8 mouse cellular contexts compared by ENCODE assay signal in genomic region chr2:5614896-5615295, GRCm38 (mm10).
A peak's percentile ranks its signal among the peaks of the same experiment; 100 is the strongest.
DNase-seq lines count a peak whose midpoint lies in the region; ATAC-seq and TF ChIP-seq lines count a peak whose summit lies in the region.

No protein-coding gene starts in this region.

- H3K9me3 ChIP-seq in lung, embryonic 15.5 days: no peaks in the 10 kb centered on the region
- H3K9me3 ChIP-seq in embryonic facial prominence, embryonic 14.5 days (ENCODE audit: control insufficient read depth, low read length): no peaks in the 10 kb centered on the region
- H3K9me3 ChIP-seq in liver, embryonic 15.5 days (replicated peaks): no peaks in the 10 kb centered on the region
- no peaks in the 10 kb centered on the region for H3K9me3 ChIP-seq in forebrain, embryonic 15.5 days

- 63% methylated on average over 3 of the region's 3 CpGs for WGBS in lung, embryonic 15.5 days
- WGBS in lung, adult 2 months: 65% methylated on average over 3 of the region's 3 CpGs
- WGBS in embryonic facial prominence, embryonic 14.5 days: 71% methylated on average over 3 of the region's 3 CpGs
- WGBS in liver, embryonic 15.5 days (ENCODE audit: insufficient replicate concordance): 17% methylated on average over 3 of the region's 3 CpGs
- 75% methylated on average over 3 of the region's 3 CpGs for WGBS in forebrain, embryonic 15.5 days

- H3K9ac ChIP-seq in lung, embryonic 15.5 days: no peak overlapping the region
- no peak overlapping the region for H3K9ac ChIP-seq in embryonic facial prominence, embryonic 14.5 days (ENCODE audit: low read depth, low read length)
- H3K9ac ChIP-seq in liver, embryonic 15.5 days: no peak overlapping the region
- H3K9ac ChIP-seq in forebrain, embryonic 15.5 days (replicated peaks): no peak overlapping the region

- H3K4me1 ChIP-seq in lung, embryonic 15.5 days: peaks cover 18% of the 10 kb centered on the region
- H3K4me1 ChIP-seq in lung, adult 2 months (ENCODE audit: control insufficient read depth, insufficient read depth, low read length): peaks cover 2% of the 10 kb centered on the region; the same call in 1 of the 2 replicates
- peaks cover 31% of the 10 kb centered on the region for H3K4me1 ChIP-seq in embryonic facial prominence, embryonic 14.5 days (ENCODE audit: control insufficient read depth, insufficient read depth, low read length)
- peaks cover 27% of the 10 kb centered on the region for H3K4me1 ChIP-seq in liver, embryonic 15.5 days (replicated peaks)
- peaks cover 20% of the 10 kb centered on the region for H3K4me1 ChIP-seq in forebrain, embryonic 15.5 days

- ATAC-seq in lung, embryonic 15.5 days (ENCODE audit: borderline replicate concordance, extremely low read depth, low FRiP score, low TSS enrichment): peak; percentile 7; the same call in 1 of the 2 replicates
- ATAC-seq in embryonic facial prominence, embryonic 14.5 days (ENCODE audit: low read depth): no peak
- peak; percentile 68 for ATAC-seq in liver, embryonic 15.5 days (ENCODE audit: insufficient read depth)
- ATAC-seq in forebrain, embryonic 15.5 days (replicated peaks): no peak

- DNase-seq in lung, adult 2 months: no peak
- peak; percentile 73 for DNase-seq in MN1 (ENCODE audit: low spot score)
- peak; percentile 82 for DNase-seq in embryonic facial prominence, embryonic 14.5 days (ENCODE audit: low spot score)
- peak; percentile 42 to 46 for DNase-seq in heart, postnatal 14 days
- peak; percentile 29 to 50 for DNase-seq in urinary bladder, postnatal 36 days (ENCODE audit: low spot score in 2 of 2)

- no peak overlapping the region for H3K27ac ChIP-seq in lung, embryonic 15.5 days
- H3K27ac ChIP-seq in embryonic facial prominence, embryonic 14.5 days (replicated peaks; ENCODE audit: low read depth, low read length): peak overlapping the region; percentile 78
- H3K27ac ChIP-seq in liver, embryonic 15.5 days (replicated peaks): no peak overlapping the region
- no peak overlapping the region for H3K27ac ChIP-seq in forebrain, embryonic 15.5 days (replicated peaks)

- TF ChIP-seq CTCF in lung, adult 2 months (IDR thresholded peaks at IDR 0.05; ENCODE audit: insufficient read depth, low read length): no peak

- H3K36me3 ChIP-seq in lung, embryonic 15.5 days: no peaks in the 10 kb centered on the region
- no peaks in the 10 kb centered on the region for H3K36me3 ChIP-seq in embryonic facial prominence, embryonic 14.5 days (ENCODE audit: control insufficient read depth, insufficient read depth, low read length)
- no peaks in the 10 kb centered on the region for H3K36me3 ChIP-seq in liver, embryonic 15.5 days (replicated peaks)
- H3K36me3 ChIP-seq in forebrain, embryonic 15.5 days: no peaks in the 10 kb centered on the region

- no peaks in the 10 kb centered on the region for H3K27me3 ChIP-seq in lung, embryonic 15.5 days
- H3K27me3 ChIP-seq in embryonic facial prominence, embryonic 14.5 days (replicated peaks; ENCODE audit: control insufficient read depth, insufficient read depth, low read length): no peaks in the 10 kb centered on the region
- no peaks in the 10 kb centered on the region for H3K27me3 ChIP-seq in liver, embryonic 15.5 days
- H3K27me3 ChIP-seq in forebrain, embryonic 15.5 days: no peaks in the 10 kb centered on the region

- intact Hi-C loops in heart, postnatal 14 days (cut with DNase I): no loop called here

- TF ChIP-seq POLR2A in lung, adult 2 months (IDR thresholded peaks at IDR 0.05; ENCODE audit: borderline replicate concordance, extremely low read depth, low read depth, low read length): no peak

- H3K4me2 ChIP-seq in lung, embryonic 15.5 days: no peak overlapping the region
- H3K4me2 ChIP-seq in embryonic facial prominence, embryonic 14.5 days (ENCODE audit: low read depth, low read length): no peak overlapping the region
- H3K4me2 ChIP-seq in liver, embryonic 15.5 days: no peak overlapping the region
- no peak overlapping the region for H3K4me2 ChIP-seq in forebrain, embryonic 15.5 days (replicated peaks)

- no peak overlapping the region for H3K4me3 ChIP-seq in lung, embryonic 15.5 days
- H3K4me3 ChIP-seq in lung, adult 2 months (replicated peaks; ENCODE audit: extremely low read depth, low read depth, low read length): no peak overlapping the region
- H3K4me3 ChIP-seq in embryonic facial prominence, embryonic 14.5 days (ENCODE audit: low read depth, low read length): no peak overlapping the region
- H3K4me3 ChIP-seq in liver, embryonic 15.5 days (replicated peaks): no peak overlapping the region
- no peak overlapping the region for H3K4me3 ChIP-seq in forebrain, embryonic 15.5 days

Comparison
In these comparisons a context has a peak if more than half of its experiments do, and no peak if none do; other contexts are left out.
1. ATAC-seq: peak in lung, embryonic 15.5 days (single experiment) and liver, embryonic 15.5 days (single experiment); none in embryonic facial prominence, embryonic 14.5 days (single experiment) and forebrain, embryonic 15.5 days (single experiment).